Mouse (Mus musculus) thymus, postnatal 25 days (tissue): ENCODE data around the gene Asmt.
A peak's percentile ranks its signal among the peaks of the same experiment; 100 is the strongest.

ENCODE experiments used
- DNase-seq: peaks from one replicate; pipeline ENCODE4 v3.0.0; 2022

Gene Asmt

DNA sequence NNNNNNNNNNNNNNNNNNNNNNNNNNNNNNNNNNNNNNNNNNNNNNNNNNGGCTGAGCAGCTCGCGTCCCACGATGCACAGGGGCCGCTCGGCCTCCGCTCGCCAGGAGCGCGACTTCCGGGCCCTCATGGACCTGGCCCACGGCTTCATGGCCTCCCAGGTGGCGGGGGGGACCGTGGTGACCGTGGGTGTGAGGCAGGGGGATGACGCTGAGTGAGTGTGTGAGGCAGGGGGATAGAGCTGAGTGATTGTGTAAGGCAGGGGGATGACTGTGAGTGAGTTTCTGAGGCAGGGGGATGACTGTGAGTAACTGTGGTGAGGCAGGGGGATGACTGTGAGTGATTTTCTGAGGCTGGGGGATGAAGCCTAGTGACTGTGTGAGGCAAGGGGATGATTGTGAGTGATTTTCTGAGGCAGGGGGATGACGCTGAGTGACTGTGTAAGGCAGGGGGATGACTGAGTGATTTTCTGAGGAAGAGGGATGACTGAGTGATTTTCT is at the start of gene Asmt:
Gene Asmt (plus strand): TSS at position 51 of the 499 bp plus-strand sequence.
- DNase-seq, result no peak

DNA sequence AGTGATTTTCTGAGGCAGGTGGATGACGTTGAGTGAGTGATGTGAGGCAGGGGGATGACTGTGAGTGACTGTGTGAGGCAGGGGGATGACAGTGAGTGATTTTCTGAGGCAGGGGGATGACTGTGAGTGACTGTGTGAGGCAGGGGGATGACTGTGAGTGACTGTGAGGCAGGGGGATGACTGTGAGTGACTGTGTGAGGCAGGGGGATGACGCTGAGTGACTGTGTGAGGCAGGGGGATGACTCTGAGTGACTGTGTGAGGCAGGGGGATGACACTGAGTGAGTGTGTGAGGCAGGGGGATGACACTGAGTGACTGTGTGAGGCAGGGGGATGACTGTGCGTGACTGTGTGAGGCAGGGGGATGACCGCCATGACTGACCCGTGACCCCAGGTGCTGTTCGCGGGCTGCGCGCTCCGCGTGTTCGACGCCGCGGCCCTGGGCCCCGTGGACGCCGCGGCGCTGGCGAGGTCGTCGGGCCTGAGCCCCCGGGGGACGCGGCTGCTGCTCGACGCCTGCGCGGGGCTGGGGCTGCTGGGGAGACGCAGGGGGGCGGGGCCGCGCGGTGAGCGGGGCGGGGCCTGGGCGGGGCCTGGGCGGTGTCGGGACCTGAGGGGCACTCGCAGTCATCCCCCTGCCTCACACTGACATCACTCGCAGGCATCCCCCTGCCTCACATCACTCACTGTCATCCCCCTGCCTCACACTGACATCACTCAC is 948 bp downstream of the Asmt start:
- no peak for DNase-seq

DNA sequence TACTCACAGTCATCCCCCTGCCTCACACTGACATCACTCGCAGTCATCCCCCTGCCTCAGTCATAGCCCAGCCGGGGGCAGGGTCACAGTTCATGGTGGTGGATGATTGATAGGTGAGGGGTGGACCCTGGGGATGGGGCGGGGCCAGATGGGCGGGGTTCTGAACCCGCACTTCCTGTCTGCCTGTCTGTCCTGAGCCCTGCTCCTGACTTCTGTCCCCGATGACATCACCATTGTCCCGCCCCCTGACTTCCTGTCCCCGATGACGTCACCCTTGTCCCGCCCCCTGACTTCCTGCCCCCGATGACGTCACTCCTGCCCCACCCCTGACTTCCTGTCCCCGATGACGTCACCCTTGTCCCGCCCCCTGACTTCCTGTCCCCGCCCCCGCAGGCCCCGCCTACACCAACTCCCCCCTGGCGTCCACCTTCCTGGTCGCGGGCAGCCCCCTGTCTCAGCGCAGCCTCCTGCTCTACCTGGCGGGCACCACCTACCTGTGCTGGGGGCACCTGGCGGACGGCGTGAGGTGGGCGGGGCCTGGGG is 1.9 kb downstream of the Asmt start:
- no peak for DNase-seq

DNA sequence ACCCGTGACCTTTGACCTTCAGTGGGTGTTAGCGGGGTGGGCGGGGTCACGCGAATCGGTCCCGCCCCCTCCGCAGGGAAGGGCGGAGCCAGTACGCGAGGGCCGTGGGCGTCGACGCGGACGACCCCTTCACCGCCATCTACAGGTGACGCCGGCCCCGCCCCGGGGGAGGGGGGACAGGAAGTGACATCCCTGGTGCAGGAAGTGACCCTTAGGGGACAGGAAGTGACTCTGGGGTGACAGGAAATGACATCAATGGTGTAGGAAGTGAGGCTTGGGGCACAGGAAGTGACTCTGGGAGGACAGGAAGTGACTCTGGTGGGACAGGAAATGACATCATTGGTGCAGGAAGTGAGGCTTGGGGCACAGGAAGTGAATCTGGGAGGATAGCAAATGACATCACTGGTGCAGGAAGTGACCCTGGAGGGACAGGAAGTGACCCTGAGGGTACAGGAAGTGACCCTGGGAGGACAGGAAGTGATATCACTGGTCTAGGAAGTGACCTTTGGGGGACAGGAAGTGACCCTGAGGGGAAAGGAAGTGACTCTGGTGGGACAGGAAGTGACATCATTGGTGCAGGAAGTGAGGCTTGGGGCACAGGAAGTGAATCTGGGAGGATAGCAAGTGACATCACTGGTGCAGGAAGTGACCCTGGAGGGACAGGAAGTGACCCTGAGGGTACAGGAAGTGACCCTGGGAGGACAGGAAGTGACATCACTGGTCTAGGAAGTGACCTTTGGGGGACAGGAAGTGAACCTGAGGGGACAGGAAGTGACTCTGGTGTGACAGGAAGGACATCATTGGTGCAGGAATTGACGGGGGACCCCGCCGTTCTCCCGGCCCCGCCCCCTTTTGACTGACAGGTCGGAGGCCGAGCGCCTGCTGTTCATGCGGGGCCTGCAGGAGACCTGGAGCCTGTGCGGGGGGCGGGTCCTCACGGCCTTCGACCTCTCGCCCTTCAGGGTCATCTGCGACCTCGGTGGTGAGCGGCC is 2.7 kb downstream of the Asmt start:
- peak; percentile 8 for DNase-seq

DNA sequence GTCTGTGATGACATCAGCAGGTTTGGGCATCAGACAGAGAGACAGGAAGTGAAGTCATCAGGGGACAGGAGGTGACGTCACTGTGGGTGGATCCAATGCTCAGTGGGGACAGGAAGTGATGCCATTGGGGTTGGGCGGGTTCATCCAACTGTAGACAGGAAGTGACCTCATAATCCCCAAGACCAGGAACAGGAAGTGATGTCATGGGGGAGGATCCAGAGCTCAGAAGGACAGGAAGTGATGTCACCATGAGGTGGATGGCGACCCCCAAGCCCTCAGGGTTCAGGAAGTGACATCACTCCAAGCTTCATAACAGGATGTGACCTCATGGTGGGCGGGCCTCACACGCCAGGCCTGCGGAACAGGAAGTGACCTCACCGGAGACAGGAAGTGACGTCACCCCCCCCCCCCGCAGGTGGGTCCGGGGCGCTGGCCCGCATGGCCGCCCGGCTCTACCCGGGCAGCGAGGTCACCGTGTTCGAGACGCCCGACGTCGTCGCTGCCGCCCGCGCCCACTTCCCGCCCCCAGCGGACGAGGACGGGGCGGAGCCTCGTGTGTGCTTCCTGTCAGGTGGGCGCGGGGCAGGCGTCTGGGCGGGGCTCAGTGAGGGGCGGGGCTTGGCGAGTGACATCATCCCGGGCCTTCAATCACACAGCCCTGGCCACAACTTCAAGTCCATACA is 3.6 kb downstream of the Asmt start:
- no peak for DNase-seq

DNA sequence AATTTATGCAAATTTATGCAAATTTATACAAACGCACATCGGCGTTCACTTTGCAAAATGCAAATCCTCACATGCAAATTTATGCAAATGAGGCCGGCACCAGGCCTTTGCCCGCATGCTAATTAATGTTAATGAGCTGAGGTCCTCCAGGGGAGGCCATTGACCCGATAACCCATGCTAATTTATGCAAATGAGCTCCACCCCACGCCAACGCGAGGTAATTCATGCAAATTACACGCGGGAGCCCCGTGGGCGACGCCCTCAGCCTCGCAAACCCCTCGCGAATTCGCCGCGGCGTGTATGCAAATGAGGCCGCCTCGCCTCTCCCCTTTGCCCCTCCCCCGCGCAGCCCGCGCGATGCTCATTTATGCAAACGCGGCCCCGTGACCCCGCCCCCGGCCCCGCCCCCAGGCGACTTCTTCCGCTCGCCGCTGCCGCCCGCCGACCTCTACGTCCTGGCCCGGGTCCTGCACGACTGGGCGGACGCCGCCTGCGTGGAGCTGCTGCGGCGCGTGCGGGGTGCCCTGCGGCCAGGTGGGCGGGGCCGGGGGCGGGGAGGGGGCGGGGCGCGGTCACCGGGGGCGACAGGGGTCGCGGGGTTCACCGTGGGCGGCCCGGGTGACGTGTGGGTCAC is 4.3 kb downstream of the Asmt start:
- no peak for DNase-seq

DNA sequence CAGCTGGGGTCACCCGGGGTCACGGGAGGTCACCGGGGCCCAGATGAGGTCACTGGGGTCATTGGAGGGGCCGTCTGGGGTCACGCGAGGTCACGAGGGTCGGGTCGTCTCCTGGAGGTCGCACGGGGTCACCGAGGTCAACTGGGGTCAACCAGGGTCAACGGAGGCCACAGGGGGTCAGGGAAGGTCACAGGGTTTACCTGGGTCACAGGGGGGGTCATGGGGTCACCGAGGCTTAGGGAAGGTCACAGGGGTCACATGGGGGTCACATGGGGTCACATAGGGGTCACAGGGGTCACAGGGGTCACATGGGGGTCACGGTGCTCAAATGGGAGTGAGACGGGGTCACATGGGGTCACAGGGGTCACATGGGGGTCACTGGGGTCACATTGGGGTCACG is 4.8 kb downstream of the Asmt start:
- no peak for DNase-seq

DNA sequence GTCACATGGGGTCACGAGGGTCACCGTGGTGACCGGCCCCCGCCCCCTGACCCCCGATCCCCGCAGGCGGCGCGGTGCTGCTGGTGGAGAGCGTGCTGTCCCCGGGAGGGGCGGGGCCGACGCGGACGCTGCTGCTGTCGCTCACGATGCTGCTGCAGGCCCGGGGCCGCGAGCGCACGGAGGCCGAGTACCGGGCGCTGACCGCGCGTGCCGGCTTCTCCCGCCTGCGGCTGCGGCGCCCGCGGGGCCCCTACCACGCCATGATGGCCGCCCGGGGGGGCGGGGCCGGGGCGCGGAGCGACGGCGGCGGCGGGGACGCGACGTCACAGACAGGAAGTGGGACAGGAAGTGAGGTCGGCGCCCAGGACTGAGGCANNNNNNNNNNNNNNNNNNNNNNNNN is 5.2 kb downstream of the Asmt start:
- no peak for DNase-seq
